ENCODE assay signal across 26 mouse cellular contexts in the genomic region with DNA sequence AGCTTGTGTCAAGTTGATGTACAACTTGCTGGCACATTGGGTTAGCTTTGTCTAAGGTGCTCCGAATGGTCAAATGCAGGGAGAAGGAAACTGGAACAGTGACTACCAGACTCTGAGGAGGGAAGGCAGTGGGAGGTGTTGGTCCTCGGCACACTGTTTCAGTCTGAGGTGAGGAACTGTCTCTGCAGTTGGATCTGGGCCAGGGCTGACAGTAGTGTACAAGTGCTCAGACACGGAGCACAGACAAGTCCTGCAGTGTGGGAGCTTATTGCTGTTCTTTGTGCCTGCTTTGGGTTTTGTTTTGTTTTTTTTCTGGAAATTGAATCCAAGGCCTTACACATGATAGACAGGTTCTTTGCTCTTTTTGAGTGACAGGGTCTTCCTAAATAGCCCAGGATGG. TPM values are rescaled to one million over a fixed set of nuclear protein-coding genes. Genes with fewer than 3 reads are reported as not detected.
"Had no signal": no experiment of that assay in that cellular context is flagged by ENCODE, and none has a peak within 500 bp of the region (broad histone marks: within the 10 kb centered on the region; RNA-seq: fewer than 3 reads in every experiment).

No protein-coding gene starts in this region.

- ATAC-seq: hindbrain, postnatal 0 days; intestine, embryonic 16.5 days; liver, embryonic 12.5 days had no signal

- H3K36me3 ChIP-seq: heart, embryonic 13.5 days; heart, embryonic 15.5 days; hindbrain, embryonic 13.5 days; hindbrain, embryonic 15.5 days; kidney, embryonic 15.5 days; limb, embryonic 13.5 days; limb, embryonic 15.5 days; liver, embryonic 12.5 days had no signal

- H3K27me3 ChIP-seq: heart, embryonic 13.5 days; heart, embryonic 15.5 days; hindbrain, embryonic 13.5 days; hindbrain, embryonic 15.5 days; kidney, embryonic 15.5 days had no signal

- DNase-seq: gastrocnemius, adult 2 months; gastrocnemius, postnatal 10 days; gastrocnemius, postnatal 25 days; heart, adult 11 months; heart, adult 2 months; heart, postnatal 14 days; heart, postnatal 36 days; kidney, adult 11 months; kidney, adult 2 months; kidney, adult 9 months; kidney, postnatal 14 days; layer of hippocampus, adult 9-11 months; layer of hippocampus, postnatal 36 days; left cerebral cortex, postnatal 4 days had no signal

- H3K9me3 ChIP-seq: heart, embryonic 13.5 days; heart, embryonic 15.5 days; hindbrain, embryonic 13.5 days; hindbrain, embryonic 15.5 days; kidney, embryonic 15.5 days; limb, embryonic 13.5 days; limb, embryonic 15.5 days; liver, embryonic 12.5 days had no signal

- H3K4me3 ChIP-seq: gastrocnemius, adult 2 months; heart, adult 2 months; heart, embryonic 13.5 days; heart, embryonic 15.5 days; hindbrain, embryonic 13.5 days; hindbrain, embryonic 15.5 days; kidney, embryonic 15.5 days; limb, embryonic 13.5 days; limb, embryonic 15.5 days; liver, embryonic 12.5 days had no signal

- H3K9ac ChIP-seq: heart, embryonic 13.5 days; heart, embryonic 15.5 days; hindbrain, embryonic 13.5 days; hindbrain, embryonic 15.5 days; kidney, embryonic 15.5 days; limb, embryonic 13.5 days; limb, embryonic 15.5 days; liver, embryonic 14.5 days had no signal

- H3K27ac ChIP-seq: gastrocnemius, adult 2 months; heart, adult 2 months; heart, embryonic 13.5 days; heart, embryonic 15.5 days; hindbrain, embryonic 13.5 days; hindbrain, embryonic 15.5 days; hindbrain, postnatal 0 days; kidney, embryonic 15.5 days; limb, embryonic 13.5 days; limb, embryonic 15.5 days; liver, embryonic 12.5 days; liver, embryonic 14.5 days had no signal

RNA-seq across cellular contexts. Expression of a gene that starts 35.1 kb away (rescaled TPM):
- total RNA-seq: gastrocnemius, adult 2 months; gastrocnemius, postnatal 25 days; heart, postnatal 36 days had no signal
- polyA plus RNA-seq: liver, adult 2 months had no signal
